Mouse (Mus musculus) megakaryocyte, adult 5-6 weeks (primary cell): ENCODE results near the gene Sstr5. TPM values are rescaled to one million over a fixed set of nuclear protein-coding genes. Genes with fewer than 3 reads are reported as not detected.
A peak's percentile ranks its signal among the peaks of the same experiment; 100 is the strongest.

Experiments used
- ATAC-seq: 2 replicates; pipeline ENCODE4 v1.8.0; 2016; ENCODE audit warnings: mild to moderate bottlenecking, inconsistent platforms; ENCODE audit not compliant: poor library complexity, severe bottlenecking
- total RNA-seq, 2 experiments: library from RNA; stranded (forward) in 1 of 2; stranded (reverse) in 1 of 2; fragments of 153-499, 151-499 nt in 1 of 2; fragments of 221-1000, 200-1000 nt in 1 of 2; gene quantifications; 2 replicates each; pipeline versions ENCODE4 v1.2.3 to v1.2.4; 2015 to 2017

Gene Sstr5
- total RNA-seq (2015): not detected in 2 replicates
- not detected in 2 replicates for total RNA-seq (2017)

GRCm38 (mm10) chr17:25497013-25497412 lies at the start of gene Sstr5:
Sstr5 (minus strand) TSS chr17:25497288.
- no peak for ATAC-seq

GRCm38 (mm10) chr17:25541768-25542167 lies 44.7 kb upstream of the Sstr5 start:
- ATAC-seq: no peak

GRCm38 (mm10) chr17:25540731-25541130 lies 43.6 kb upstream of the Sstr5 start:
- no peak for ATAC-seq

GRCm38 (mm10) chr17:25538945-25539875 lies 42.1 kb upstream of the Sstr5 start:
- ATAC-seq: no peak

GRCm38 (mm10) chr17:25530357-25531022 lies 33.4 kb upstream of the Sstr5 start:
- no peak for ATAC-seq

- ATAC-seq: no peak
Measured at GRCm38 (mm10) chr17:25522080-25522479, 25.0 kb upstream of the Sstr5 start.

- no peak for ATAC-seq
Measured at GRCm38 (mm10) chr17:25520492-25520891, 23.4 kb upstream of the Sstr5 start.

- no peak for ATAC-seq
Measured at GRCm38 (mm10) chr17:25519511-25519910, 22.4 kb upstream of the Sstr5 start.

- no peak for ATAC-seq
Measured at GRCm38 (mm10) chr17:25518144-25518543, 21.1 kb upstream of the Sstr5 start.

GRCm38 (mm10) chr17:25516315-25516714 lies 19.2 kb upstream of the Sstr5 start:
- no peak for ATAC-seq

GRCm38 (mm10) chr17:25514055-25514454 lies 17.0 kb upstream of the Sstr5 start:
- ATAC-seq: no peak

- ATAC-seq: no peak
Measured at GRCm38 (mm10) chr17:25511876-25512275, 14.8 kb upstream of the Sstr5 start.

GRCm38 (mm10) chr17:25510074-25510830 lies 13.2 kb upstream of the Sstr5 start:
- ATAC-seq: no peak

- ATAC-seq: no peak
Measured at GRCm38 (mm10) chr17:25508860-25509577, 11.9 kb upstream of the Sstr5 start.

- ATAC-seq: no peak
Measured at GRCm38 (mm10) chr17:25507799-25508198, 10.7 kb upstream of the Sstr5 start.

GRCm38 (mm10) chr17:25502599-25502998 lies 5.5 kb upstream of the Sstr5 start:
- ATAC-seq: no peak

- no peak for ATAC-seq
Measured at GRCm38 (mm10) chr17:25482092-25482491, 15.0 kb downstream of the Sstr5 start.

GRCm38 (mm10) chr17:25480820-25481219 lies 16.3 kb downstream of the Sstr5 start:
- no peak for ATAC-seq

GRCm38 (mm10) chr17:25480152-25480551 lies 16.9 kb downstream of the Sstr5 start:
- no peak for ATAC-seq

- peak; percentile 52 for ATAC-seq
Measured at GRCm38 (mm10) chr17:25475946-25476744, 20.9 kb downstream of the Sstr5 start.
